Mouse (Mus musculus): ENCODE data around the gene Prl2b1. TPM values are rescaled to one million over a fixed set of nuclear protein-coding genes. Genes with fewer than 3 reads are reported as not detected.

Prl2b1 gene
- polyA plus RNA-seq, 1 experiment from 2014 or later = not detected

- Histone ChIP-seq H3K9me3 (ENCODE audit: control insufficient read depth, low read length) (no peaks in the 10 kb centered on the region), H3K4me2 (ENCODE audit: low read length) (no peak overlapping the region), H3K27ac (replicated peaks in 1 of 2; ENCODE audit: control insufficient read depth in 1 of 2, insufficient read depth in 1 of 2, low read depth in 2 of 2, low read length in 2 of 2) (no peak overlapping the region), H3K4me3 (ENCODE audit: control insufficient read depth in 1 of 2, insufficient read depth in 1 of 2, low read depth in 1 of 2, low read length in 2 of 2) (no peak overlapping the region), H3K36me3 (ENCODE audit: control insufficient read depth, insufficient read depth, low read length) (no peaks in the 10 kb centered on the region), H3K4me1 (ENCODE audit: control insufficient read depth in 2 of 2, insufficient read depth in 2 of 2, low read length in 2 of 2) (no peaks in the 10 kb centered on the region), H3K27me3 (ENCODE audit: control insufficient read depth, insufficient read depth, low read length) (no peaks in the 10 kb centered on the region), H3K9ac (ENCODE audit: low read length) (no peak overlapping the region)
- no peak for ATAC-seq (ENCODE audit: insufficient number of reproducible peaks, insufficient read depth, low FRiP score, low read depth)
- WGBS = 95% methylated on average over 1 of the region's 1 CpGs
Measured at GRCm38 (mm10) chr13:27334989-27335388, 55.7 kb downstream of the Prl2b1 start.

Other genes starting within 250 kb of the Prl2b1 start
- not detected in 2 replicates for gene Prl3d3, start 234.1 kb downstream of the Prl2b1 start, polyA plus RNA-seq (2014; fragmentation: Nextera tagmentation; extraction: Ambion mirVana)
- gene Prl3c1, start 194.2 kb downstream of the Prl2b1 start, polyA plus RNA-seq (2014; fragmentation: Nextera tagmentation; extraction: Ambion mirVana) = not detected in 2 replicates
- gene Prl3b1, start 149.0 kb downstream of the Prl2b1 start, polyA plus RNA-seq (2014; fragmentation: Nextera tagmentation; extraction: Ambion mirVana) = not detected in 2 replicates
- gene Prl3a1, start 131.4 kb downstream of the Prl2b1 start, polyA plus RNA-seq (2014; fragmentation: Nextera tagmentation; extraction: Ambion mirVana) = not detected in 2 replicates
- not detected in 2 replicates for gene Prl6a1, start 78.2 kb downstream of the Prl2b1 start, polyA plus RNA-seq (2014; fragmentation: Nextera tagmentation; extraction: Ambion mirVana)
- gene Prl8a2, start 45.2 kb downstream of the Prl2b1 start, polyA plus RNA-seq (2014; fragmentation: Nextera tagmentation; extraction: Ambion mirVana) = not detected in 2 replicates
- not detected in 2 replicates for gene Prl8a6, start 47.8 kb upstream of the Prl2b1 start, polyA plus RNA-seq (2014; fragmentation: Nextera tagmentation; extraction: Ambion mirVana)
- not detected in 2 replicates for gene Prl8a8, start 122.4 kb upstream of the Prl2b1 start, polyA plus RNA-seq (2014; fragmentation: Nextera tagmentation; extraction: Ambion mirVana)
- gene Prl8a9, start 173.8 kb upstream of the Prl2b1 start, polyA plus RNA-seq (2014; fragmentation: Nextera tagmentation; extraction: Ambion mirVana) = not detected in 2 replicates
- not detected in 2 replicates for gene Prl8a1, start 191.3 kb upstream of the Prl2b1 start, polyA plus RNA-seq (2014; fragmentation: Nextera tagmentation; extraction: Ambion mirVana)
- gene Prl7b1, start 219.7 kb upstream of the Prl2b1 start, polyA plus RNA-seq (2014; fragmentation: Nextera tagmentation; extraction: Ambion mirVana) = not detected in 2 replicates